Mouse (Mus musculus) c-Kit-positive CD71-positive TER-119-positive erythroid progenitor cells, embryonic 14.5 days (primary cell): ENCODE measurements around the gene Jarid2.
"Not testable (repeated sequence)": the region's sequence is repeated elsewhere in the genome, so short reads cannot be mapped to it uniquely, and the experiment has no call there.

ENCODE experiments used
- DNase-seq: peaks from one replicate; pipeline ENCODE4 v3.0.0-alpha.2; 2013; ENCODE audit warnings: low spot score

The Jarid2 gene

DNA sequence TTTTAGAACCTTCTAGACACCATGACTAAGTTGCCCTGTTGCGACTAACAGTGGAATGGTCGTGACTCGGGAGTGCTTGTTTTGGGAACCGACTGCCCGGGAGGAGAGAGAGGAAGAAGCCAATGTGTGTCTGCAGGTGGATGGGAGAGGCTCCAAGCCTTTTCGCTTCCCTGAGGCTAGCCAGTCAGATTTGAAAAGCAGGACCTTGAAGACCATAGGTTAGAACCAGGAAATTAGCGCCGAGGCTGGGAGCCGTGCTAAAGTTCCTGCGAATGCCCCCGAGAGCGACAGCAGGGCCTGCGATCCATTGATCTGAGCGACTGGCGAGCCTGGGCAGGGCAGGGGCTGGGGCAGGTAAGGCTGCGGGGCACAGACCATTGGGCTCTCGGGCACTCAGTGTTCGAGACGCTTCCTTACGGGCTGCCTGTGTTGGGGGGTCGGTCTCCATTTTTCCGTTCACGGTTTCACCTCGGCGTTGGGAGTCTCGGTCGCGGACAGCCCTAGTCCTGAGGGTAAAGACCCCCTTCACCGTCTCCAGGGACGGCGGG is at the start of gene Jarid2:
TSS of gene Jarid2 (plus strand) at position 51 of the 548 bp plus-strand sequence.
- DNase-seq: peak; percentile 50

DNA sequence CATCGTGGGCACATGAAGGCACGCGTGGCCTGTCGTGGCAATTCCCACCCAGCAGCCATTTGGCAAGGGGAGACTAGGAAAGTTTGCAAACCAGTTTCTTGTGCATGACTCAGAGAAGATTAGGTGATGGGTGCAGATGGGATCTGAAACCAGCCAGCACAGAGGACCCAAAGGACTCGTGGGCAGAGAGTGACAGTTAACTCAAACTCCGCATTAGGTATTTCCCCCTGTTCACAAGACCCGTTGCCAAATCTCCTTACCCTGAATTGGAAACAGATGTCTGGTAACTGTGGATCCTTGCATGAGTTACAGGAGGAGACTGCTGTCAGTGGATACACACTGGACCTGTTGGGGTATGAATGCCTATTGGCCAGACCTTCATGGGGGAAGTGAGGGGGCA is 48.2 kb upstream of the Jarid2 start:
- DNase-seq: no peak

DNA sequence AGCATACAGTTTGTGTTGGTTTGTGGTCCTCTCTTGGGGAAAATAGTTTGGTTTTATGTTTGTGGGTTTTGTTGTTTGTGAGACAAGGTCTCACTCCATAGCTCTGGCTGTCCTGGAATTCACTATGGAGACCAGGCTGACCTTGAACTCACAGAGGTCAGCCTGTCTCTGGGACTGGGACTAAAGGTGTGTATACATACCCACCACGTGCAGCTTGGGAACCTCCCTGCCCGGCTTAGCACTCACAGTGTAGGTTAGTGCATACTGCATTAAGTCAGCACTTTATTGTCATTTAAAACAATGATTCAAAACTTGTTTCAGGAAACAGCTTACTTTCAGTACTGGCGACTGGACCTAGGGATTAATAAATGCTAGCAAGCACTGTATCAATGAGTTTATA is 41.1 kb upstream of the Jarid2 start:
- no peak for DNase-seq

DNA sequence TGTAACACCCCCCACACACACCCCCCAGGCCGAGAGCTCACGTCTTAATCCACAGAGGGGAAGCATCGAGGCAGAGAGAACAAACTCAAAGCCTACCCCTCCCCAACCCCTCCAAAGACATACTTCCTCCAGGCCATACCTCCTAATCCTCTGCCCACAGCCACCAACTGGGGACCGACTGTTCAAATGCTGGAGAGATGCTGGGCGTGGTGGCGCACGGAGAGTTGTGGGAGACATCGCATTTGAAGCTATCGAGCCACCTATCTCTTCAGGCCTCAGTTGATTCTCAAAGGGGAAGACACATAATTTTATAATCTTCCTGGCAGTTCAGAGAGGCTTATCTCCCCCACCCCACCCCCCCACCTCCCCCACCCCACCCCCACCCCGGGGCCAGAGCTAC is 31.6 kb upstream of the Jarid2 start:
- no peak for DNase-seq

DNA sequence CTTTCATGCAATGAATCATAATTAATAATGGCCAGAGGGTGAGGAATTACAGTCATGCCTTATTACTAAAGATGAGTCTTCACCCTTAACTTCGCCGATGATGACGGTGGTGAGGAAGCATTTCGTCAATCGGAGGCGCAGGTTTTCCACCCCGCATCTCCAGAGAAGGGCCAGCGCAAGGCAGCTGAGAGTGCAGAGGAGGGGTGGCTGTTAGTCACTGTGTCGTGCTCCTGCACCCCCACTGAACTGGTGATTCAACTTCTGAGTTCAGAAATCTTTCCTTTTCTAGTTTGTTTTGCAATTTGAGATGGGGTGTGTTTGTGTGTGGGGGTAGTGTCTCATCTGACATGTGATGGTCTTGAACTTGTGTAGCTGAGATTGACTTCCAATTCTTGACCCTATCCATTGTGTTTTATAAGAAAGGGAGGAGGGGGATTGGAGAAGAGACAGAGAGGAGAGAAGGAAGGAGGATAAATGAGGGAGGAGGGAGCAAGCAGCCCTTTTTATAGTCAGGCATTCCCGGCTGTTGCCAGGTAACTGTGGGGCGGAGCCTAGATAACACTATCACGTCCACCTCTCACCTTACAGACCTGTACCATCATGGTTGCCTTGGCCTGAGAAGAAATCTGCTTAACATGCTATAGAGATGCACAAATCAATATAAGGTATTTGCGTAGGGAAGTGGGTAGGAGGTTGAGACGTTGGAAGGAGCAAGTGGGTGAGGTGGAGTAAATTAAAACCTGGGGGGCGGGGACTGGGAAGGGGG is 25.1 kb upstream of the Jarid2 start:
- DNase-seq: no peak

DNA sequence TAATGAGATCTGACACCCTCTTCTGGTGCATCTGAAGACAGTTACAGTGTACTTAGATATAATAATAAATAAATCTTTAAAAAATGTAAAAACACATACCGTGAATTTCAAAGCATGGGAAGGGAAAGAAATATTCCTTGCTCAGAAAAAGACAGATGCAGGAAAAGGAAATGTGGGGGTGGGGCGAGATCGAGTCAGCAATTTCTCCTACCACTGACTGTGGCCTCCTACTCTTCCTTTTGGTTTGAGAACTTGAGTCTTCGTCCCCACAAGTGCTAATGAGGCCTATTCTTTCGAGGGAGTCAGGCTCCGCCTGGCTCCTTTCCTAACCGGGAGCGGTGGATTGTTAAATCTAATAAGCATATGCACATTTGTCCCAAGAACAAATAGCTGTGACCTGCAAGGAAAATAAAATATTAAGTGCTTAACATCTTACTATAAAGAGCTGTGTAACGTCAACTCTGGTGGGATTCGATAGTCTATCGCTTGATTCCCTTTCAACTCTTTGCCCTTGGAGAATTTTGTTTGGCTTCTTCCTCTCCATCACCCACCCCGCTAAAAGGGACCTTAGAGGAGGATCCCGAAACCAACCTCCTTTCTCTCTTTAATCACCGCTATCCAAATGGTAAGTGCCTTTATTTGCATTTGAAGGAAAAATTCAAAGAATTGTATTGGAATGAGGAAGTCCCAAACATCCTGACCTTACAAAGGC is 24.1 kb upstream of the Jarid2 start:
- DNase-seq: no peak

DNA sequence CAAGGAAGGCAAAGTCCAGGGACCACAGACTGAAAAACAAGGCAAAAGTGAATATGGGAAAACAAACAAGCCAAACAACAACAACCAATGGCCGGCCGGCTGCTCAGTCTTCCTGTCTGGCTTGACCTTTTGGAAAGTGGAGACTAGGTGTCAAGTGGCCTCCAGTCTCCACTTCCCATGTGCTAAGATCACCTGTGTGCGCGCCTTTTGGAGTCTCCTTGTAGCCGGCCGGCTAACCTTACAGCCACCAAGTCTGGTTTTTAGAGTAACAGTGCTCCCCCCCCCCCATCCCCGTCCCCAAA is 23.6 kb upstream of the Jarid2 start:
- no peak for DNase-seq

DNA sequence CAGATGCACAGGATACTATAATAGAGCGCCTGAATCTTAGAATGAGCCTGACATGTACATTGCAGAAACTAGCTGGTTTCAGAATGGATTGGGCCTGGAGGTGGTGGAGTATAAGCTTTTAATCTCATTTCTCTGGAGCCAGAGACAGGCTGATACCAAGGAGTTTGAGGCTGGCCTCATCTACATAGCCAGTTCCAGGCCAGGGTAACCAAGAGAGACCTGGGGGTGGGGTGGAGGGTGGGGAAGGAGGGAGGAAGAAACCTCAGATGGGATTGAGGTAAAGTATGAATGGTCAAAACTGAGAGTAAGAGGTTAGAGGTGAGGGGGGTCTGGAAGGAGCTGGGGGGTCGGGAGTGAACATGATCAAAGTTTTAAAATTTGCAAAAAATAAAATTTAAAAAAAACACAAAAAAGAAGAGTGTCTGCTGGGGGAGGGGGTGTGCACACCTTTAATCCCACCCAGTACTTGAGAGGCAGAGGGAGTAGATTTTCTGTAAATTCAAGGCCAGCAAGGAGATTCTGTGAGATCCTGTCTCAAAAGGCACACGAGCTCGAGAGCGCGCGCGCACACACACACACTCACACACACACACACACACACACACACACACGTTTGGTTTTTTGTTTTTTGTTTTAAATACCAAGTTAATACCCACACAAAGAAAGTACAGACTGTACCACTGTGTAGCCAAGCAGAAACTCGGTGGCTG is 22.9 kb upstream of the Jarid2 start:
- no peak for DNase-seq

DNA sequence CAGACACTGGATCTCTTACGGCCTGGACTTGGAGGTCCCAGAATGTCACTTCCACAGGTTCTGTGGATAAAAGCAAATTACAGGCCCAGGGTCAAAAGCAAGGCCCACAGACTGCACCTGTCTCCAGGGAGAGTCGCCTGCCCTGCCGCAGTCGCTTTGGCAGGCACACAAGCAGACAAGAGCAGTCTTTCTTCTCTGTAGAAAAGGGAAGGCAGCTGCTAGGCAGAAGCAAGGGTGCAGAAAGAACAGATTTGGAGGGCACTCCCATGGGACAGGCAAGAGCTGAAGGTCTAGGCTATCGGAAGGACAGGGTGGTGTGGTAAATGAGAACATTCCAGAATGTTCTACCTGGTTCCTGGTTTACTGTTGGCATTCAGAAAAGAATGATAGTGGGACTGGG is 22.1 kb upstream of the Jarid2 start:
- DNase-seq: no peak

DNA sequence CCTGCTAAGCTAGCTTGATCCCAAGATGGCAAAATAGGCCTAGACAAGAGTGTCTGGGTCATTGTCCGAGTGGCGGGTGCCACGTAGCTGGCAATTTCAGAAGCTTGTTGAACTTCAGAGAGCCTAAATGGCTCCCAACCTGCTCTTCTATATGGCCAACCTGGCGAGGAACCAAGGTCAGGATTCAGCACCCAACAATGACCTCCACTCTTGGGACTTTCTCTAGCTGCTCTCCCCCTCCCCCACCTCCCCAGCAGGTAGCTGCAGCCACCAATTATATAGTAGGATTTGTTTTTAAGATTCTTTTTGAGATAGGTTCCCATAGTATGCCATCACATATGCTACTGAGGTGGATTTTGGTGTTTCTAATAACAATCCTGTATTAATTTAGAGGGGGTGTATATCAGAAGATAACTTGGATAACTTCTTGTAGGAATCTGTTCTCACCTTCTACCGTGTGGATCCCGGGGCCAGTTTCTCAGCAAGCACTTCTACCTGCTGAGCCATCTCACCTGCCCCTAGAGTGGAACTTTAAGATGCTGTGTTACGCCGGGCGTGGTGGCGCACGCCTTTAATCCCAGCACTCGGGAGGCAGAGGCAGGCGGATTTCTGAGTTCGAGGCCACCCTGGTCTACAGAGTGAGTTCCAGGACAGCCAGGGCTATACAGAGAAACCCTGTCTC is 20.8 kb upstream of the Jarid2 start:
- no peak for DNase-seq

DNA sequence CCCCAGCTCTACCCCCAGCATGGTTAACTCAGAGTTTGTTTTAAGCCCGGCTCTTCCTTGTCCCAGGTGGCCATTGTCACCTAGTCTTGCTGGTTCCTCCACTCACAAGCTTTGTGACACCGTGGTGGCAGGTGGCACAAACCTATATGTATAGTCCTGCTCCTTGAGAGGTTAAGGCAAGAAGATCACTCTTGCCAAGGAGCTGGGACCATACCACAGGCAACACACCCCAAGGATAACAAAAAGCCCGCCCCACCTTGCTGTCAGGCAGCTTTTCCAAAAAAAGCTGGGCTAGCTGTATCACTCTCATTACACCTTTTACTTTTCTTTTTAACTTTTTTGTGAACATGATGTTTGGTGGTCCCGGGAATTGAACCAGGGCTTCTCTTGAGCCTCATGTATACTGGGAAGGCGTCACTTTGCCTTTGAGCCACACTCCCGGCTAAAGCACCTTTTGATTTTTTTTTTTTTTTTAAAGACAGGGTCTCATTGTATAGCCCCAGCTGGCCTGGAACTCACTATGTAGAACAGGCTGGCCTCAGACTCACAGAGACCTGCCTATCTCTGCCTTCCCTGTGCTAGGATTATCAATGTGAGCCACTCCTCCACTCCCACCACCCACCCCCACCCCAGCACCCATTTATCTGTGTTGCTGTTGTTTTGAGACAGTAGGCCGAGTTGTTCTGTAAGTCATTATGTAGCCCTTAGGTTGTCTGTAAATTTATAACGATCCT is 19.4 kb upstream of the Jarid2 start:
- peak; percentile 62 for DNase-seq

DNA sequence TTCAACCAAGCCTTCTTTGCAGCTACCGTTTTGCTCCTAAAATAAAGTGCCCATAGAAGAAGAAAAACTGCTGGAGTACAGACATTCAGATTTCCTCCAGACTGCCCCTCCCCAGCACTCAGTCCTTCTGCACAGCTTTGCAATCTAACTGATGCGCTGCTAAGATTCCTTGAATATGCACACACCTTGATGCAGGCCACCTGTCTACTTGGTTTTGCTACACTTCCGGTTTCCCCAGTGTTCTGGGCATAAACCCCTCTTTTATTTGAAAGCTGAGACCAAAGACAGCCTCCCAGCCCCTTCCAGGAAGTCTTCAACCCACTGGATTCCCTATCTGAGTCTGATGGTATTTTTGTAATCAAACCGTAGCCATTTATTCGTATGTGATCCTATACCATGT is 18.2 kb upstream of the Jarid2 start:
- no peak for DNase-seq

DNA sequence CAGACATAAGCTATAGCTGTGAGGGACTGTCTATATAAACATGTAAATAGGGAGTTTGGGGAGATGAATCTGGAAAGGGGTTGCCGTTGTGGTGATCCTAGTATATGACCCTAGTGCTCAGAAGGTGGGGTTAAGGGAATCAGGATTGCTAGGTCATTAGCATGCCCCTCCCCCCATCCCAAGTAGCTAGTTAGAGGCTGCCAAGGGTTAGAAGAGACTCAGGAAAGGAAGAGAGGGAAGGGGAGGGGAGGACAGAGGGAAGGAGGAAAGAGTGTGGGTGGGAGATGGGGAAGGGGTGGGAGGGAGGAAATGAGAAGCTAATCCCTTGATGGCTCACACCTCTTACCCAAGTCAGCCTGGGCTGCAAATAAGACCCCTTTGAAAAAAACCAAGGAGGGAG is 17.4 kb upstream of the Jarid2 start:
- no peak for DNase-seq

DNA sequence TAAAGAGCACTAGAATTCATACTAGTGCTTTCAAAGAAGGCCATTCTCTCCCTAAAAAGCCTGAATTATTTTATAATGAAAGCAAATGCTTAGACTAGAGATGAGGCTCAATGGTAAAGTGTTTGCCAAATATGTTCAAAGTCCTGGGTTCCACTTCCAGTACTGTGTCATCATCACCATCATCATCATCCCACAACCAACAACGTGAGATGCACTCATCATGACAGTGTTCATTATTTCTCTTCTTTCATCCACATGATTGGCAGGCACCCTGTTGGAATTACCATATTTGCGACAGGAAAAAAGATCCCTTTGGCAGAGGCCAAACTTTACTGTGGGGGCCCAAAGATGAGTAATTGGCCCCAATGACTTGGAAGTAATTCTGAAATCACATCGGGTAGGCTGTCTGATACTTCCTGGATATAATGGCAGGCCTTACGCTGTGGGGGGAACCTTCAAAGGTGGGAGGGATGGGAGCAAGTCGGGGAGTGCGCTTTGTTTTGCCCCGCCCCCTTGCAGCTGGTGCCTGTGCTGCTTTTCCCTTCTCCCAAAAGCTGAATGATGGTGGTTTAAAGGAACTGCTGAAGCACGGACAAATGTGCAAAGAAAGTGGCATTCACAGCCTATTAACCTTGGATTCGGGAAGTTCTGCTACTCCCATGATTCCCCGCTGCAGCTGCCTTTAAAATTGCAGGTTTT is 13.9 kb upstream of the Jarid2 start:
- no peak for DNase-seq

DNA sequence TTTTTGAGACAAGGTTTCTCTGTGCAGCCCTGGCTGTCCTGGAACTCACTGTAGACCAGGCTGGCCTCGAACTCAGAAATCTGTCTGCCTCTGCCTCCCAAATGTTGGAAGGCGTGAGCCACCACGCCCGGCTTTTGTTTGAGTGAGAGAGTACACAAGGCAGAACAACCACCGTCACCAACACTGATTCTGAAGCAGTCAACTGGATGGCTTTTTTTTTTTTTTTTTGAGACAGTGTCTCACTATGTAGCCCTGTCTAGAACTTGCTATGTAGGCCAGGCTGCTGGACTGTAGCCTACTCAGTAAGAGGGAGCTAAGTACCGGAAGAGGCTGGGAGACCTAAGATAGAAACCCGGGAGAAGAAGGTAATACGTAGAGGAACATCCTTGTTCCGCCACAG is 11.4 kb upstream of the Jarid2 start:
- no peak for DNase-seq

DNA sequence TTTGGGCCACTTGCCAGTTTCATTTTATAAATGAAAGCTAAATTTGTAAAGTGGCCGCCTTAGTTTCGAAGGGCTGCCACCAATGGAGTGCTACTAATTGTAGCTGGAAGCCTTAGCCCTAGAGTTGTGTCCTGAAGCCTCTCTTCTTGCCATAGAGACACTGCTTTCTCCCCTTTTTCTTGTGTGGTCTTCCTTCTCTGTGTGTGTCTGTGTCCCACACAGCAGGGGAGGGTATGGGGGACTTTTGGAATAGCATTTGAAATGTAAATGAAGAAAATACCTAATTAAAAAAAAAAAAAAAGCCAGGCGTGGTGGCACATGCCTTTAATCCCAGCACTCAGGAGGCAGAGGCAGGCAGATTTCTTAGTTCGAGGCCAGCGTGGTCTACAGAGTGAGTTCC is 10.8 kb upstream of the Jarid2 start:
- not testable (repeated sequence) for DNase-seq

DNA sequence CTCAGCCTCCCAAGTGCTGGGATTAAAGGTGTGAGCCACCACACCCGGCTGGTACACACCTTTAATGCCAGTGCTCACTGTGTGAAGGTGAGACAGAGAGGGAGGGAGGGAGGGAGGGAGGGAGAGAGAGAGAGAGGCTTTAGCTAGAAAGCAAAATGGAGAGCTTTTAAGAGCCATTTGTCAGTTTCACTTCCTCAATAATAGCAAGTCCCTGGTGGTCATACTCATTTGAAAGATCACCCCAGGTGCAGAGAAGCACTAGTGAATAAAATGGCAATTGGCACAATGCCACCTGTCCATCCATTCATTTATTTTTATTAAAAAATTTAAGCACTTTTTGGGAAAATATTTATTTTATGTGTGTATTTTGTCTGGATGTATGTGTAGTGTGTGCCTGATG is 9.2 kb upstream of the Jarid2 start:
- no peak for DNase-seq

DNA sequence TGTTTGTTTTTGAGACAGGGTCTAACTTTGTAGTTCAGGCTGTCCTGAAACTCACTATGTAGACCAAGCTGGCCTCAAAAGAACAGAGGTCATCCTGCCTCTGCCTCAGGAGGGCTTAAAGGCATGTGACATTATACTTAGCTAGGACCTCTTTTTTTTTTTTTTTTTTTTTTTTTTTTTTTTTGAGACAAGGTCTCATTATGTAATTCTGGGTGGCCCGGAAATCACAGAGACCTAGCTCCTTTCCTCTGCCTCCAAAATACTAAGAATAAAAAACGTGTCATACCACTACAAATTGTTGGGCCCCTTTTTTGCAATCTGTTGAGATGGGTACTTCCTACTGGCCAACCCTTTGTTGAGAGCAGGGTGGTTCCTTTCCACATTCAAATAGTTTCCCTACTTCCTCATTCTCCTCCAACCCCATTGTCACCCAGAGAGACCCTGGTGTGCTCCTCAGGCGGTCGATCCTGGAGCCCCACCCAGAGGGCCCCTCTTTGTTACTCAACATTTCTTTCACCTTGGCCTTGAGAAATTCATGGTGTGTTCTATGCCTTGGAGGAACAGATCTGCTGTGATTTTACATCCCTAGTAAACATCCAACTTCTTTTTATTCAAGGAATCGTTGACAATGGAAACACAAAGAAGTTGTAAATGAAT is 7.3 kb upstream of the Jarid2 start:
- no peak for DNase-seq

DNA sequence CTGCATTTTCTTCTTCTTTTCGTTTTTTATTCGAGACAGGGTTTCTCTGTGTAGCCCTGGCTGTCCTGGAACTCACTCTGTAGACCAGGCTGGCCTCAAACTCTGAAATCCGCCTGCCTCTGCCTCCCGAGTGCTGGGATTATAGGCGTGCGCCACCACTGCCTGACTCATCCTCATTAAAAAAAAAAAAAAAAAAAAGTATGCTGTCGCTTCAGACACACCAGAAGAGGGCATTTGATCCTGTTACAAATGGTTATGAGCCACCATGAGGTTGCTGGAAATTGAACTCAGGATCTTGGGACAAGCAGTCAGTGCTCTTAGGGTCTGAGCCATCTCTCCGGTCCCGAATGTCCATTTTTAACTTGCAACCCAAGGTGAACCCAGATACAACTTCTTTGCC is 5.8 kb upstream of the Jarid2 start:
- not testable (repeated sequence) for DNase-seq

DNA sequence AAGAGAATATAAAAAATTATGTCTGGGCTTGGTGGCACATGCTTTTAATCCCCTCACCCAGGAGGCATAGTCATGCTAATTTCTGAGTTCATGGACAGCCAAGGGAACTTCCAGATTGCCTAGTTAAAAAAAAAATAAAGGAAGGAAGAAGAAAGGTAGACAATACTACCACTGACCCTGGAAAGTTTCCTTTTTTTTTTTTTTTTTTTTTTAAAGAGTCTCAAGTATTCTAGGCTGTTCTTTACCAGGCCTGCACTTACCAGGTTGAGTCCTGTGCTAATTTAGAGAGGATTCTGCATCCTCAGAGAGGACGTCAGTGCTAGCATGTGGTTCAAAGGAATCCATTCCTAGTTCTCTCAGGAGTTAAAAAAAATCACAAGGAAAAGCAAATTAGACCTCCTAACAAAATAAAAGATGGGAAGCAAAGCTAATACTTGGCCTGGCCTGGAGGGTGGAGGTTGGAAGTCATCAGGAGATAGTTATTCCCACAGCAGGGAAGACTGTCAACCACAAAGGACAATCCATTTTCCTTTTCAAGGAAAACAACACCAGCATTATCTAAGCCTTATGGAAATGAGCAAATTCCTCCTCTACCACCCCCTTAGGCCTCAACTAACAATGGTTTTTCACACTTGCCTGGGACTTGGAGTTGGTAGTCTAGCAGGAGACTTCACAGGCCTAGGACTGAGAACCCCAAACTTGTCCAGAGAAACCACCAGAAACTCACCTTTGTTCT is 961 bp upstream of the Jarid2 start:
- no peak for DNase-seq
